Mouse (Mus musculus): ENCODE results near the gene Grasp.

DNA sequence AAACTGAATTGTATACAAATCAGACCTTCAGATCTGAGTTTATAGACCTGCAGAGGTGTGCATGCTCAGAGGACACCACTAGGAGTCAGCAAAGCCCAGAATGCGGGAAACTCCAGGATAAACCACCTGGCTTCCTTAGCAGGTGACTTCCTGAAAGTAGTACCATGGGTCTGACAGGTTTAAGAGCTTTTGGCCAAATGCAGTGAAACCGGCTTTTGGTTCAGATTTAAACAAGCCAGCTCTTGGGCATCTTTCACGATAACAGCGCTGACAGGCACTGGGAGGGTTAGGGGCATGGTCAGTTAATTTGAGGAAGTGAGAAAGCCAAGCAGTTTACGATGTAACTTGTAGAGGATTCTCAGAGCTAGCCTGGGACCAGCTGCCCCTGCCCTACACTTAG, 36.1 kb upstream of the Grasp start:
- TF ChIP-seq CTCF (conservative IDR thresholded peaks at IDR 0.05; ENCODE audit: insufficient read depth, insufficient read length, low read depth, low read length) (peak; percentile 60), POLR2A (IDR thresholded peaks at IDR 0.05; ENCODE audit: low read depth, low read length) (no peak)
